Mouse (Mus musculus): Measurements from ENCODE around the gene Dll4. TPM values are rescaled to one million over a fixed set of nuclear protein-coding genes. Genes with fewer than 3 reads are reported as not detected.
A peak's percentile ranks its signal among the peaks of the same experiment; 100 is the strongest.

Dll4 gene
- polyA plus RNA-seq, 1 experiment from 2014 or later, result 22.7 TPM

GRCm38 (mm10) chr2:119350555-119351486 is 25.2 kb downstream of the Dll4 start, which contains the start of gene Chac1:
Gene Chac1 (plus strand): TSS chr2:119351229.
- Histone ChIP-seq H3K27ac (ENCODE audit: low read length) (no peak within 1 kb of the TSS), H3K36me3 (ENCODE audit: insufficient read depth, low read length) (no peaks in the 10 kb centered on the region), H3K9me3 (ENCODE audit: low read length) (no peaks in the 10 kb centered on the region), H3K4me3 (ENCODE audit: low read depth, low read length) (peak within 1 kb of the TSS; percentile 43), H3K4me2 (replicated peaks; ENCODE audit: low read depth, low read length) (peak within 1 kb of the TSS; percentile 75), H3K27me3 (replicated peaks; ENCODE audit: insufficient read depth, low read length) (no peaks in the 10 kb centered on the region), H3K4me1 (ENCODE audit: insufficient read depth, low read depth, low read length) (no peaks in the 10 kb centered on the region), H3K9ac (replicated peaks; ENCODE audit: low read depth) (peak within 1 kb of the TSS; percentile 29; the same call in 1 of the 2 replicates)
- ATAC-seq (peak; percentile 96), DNase-seq (ENCODE audit: low spot score) (peak; percentile 90)
- WGBS, result 6% methylated on average over 51 of the region's 58 CpGs
- TF ChIP-seq EP300 (IDR thresholded peaks at IDR 0.05), result no peak
- no peak for TF ChIP-seq CTCF (IDR thresholded peaks at IDR 0.05)

DNA sequence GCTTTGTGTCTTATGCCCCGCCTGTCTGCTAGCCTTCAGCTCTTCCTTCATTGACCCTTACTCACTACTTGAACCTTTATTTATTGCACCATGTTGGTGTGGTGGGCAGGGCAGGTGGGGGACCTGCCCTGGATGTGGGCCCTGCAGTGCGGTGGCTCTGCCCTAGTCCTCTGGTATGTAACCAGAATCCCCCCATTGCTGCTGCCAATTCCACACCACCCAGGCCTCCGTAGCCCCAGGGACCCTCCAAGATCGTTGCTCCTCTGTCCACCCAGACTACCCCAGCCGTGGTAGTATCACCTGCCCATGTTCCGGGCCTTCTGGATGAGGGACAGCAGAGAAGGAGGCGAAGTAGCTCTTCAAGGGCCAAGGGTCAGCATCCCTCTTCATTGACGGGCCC is 28.1 kb downstream of the Dll4 start:
- no peak for TF ChIP-seq CTCF (IDR thresholded peaks at IDR 0.05)
- no peak for TF ChIP-seq EP300 (IDR thresholded peaks at IDR 0.05)
- DNase-seq (ENCODE audit: low spot score), result no peak
- Histone ChIP-seq H3K9me3 (ENCODE audit: low read length) (no peaks in the 10 kb centered on the region), H3K9ac (replicated peaks; ENCODE audit: low read depth) (no peak overlapping the region), H3K36me3 (ENCODE audit: insufficient read depth, low read length) (no peaks in the 10 kb centered on the region), H3K4me3 (ENCODE audit: low read depth, low read length) (no peak overlapping the region), H3K4me2 (replicated peaks; ENCODE audit: low read depth, low read length) (no peak overlapping the region), H3K27me3 (replicated peaks; ENCODE audit: insufficient read depth, low read length) (no peaks in the 10 kb centered on the region), H3K4me1 (ENCODE audit: insufficient read depth, low read depth, low read length) (no peaks in the 10 kb centered on the region), H3K27ac (ENCODE audit: low read length) (no peak overlapping the region)
- 82% methylated on average over 8 of the region's 8 CpGs for WGBS
- ATAC-seq, result no peak

GRCm38 (mm10) chr2:119355089-119355488 is 29.5 kb downstream of the Dll4 start:
- Histone ChIP-seq H3K4me1 (ENCODE audit: insufficient read depth, low read depth, low read length) (no peaks in the 10 kb centered on the region), H3K9me3 (ENCODE audit: low read length) (no peaks in the 10 kb centered on the region), H3K27ac (ENCODE audit: low read length) (no peak overlapping the region), H3K27me3 (replicated peaks; ENCODE audit: insufficient read depth, low read length) (no peaks in the 10 kb centered on the region), H3K36me3 (ENCODE audit: insufficient read depth, low read length) (no peaks in the 10 kb centered on the region), H3K4me2 (replicated peaks; ENCODE audit: low read depth, low read length) (no peak overlapping the region), H3K4me3 (ENCODE audit: low read depth, low read length) (no peak overlapping the region), H3K9ac (replicated peaks; ENCODE audit: low read depth) (no peak overlapping the region)
- TF ChIP-seq EP300 (IDR thresholded peaks at IDR 0.05) (no peak), CTCF (IDR thresholded peaks at IDR 0.05) (no peak)
- no peak for DNase-seq (ENCODE audit: low spot score)
- ATAC-seq, result no peak
- WGBS, result 80% methylated on average over 3 of the region's 3 CpGs

- Histone ChIP-seq H3K4me1 (ENCODE audit: insufficient read depth, low read depth, low read length) (no peaks in the 10 kb centered on the region), H3K36me3 (ENCODE audit: insufficient read depth, low read length) (no peaks in the 10 kb centered on the region), H3K9me3 (ENCODE audit: low read length) (no peaks in the 10 kb centered on the region), H3K9ac (replicated peaks; ENCODE audit: low read depth) (no peak overlapping the region), H3K4me3 (ENCODE audit: low read depth, low read length) (no peak overlapping the region), H3K4me2 (replicated peaks; ENCODE audit: low read depth, low read length) (no peak overlapping the region), H3K27ac (ENCODE audit: low read length) (no peak overlapping the region), H3K27me3 (replicated peaks; ENCODE audit: insufficient read depth, low read length) (no peaks in the 10 kb centered on the region)
- WGBS, result 37% methylated on average over 7 of the region's 7 CpGs
- DNase-seq (ENCODE audit: low spot score), result no peak
- TF ChIP-seq EP300 (IDR thresholded peaks at IDR 0.05) (no peak), CTCF (IDR thresholded peaks at IDR 0.05) (no peak)
- no peak for ATAC-seq
Observed at GRCm38 (mm10) chr2:119355651-119356050, 30.1 kb downstream of the Dll4 start.

- no peak for TF ChIP-seq CTCF (IDR thresholded peaks at IDR 0.05)
- DNase-seq (ENCODE audit: low spot score) (no peak), ATAC-seq (no peak)
- Histone ChIP-seq H3K27ac (ENCODE audit: low read length) (no peak overlapping the region), H3K9me3 (ENCODE audit: low read length) (no peaks in the 10 kb centered on the region), H3K27me3 (replicated peaks; ENCODE audit: insufficient read depth, low read length) (no peaks in the 10 kb centered on the region), H3K4me2 (replicated peaks; ENCODE audit: low read depth, low read length) (no peak overlapping the region), H3K36me3 (ENCODE audit: insufficient read depth, low read length) (no peaks in the 10 kb centered on the region), H3K4me1 (ENCODE audit: insufficient read depth, low read depth, low read length) (no peaks in the 10 kb centered on the region), H3K4me3 (ENCODE audit: low read depth, low read length) (no peak overlapping the region), H3K9ac (replicated peaks; ENCODE audit: low read depth) (no peak overlapping the region)
Observed at GRCm38 (mm10) chr2:119356310-119356709, 30.7 kb downstream of the Dll4 start.

DNA sequence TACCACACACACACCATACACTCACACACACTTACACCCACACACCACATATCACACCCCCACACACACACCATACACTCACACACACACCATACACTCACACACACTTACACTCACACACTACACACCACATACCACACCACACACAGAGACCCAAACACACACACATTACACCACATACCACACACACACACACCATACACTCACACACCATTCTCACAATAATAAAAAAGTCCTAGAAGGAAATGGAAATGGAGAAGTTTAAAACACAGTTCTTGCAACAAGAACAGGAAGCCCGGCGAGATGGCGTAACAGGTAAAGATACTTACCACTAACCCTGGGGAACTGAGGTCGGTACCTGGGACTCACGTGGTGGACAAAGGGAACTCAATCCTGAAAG is 31.2 kb downstream of the Dll4 start:
- H3K9ac ChIP-seq (replicated peaks; ENCODE audit: low read depth), result no peak overlapping the region
- no peak for DNase-seq (ENCODE audit: low spot score)
- TF ChIP-seq CTCF (IDR thresholded peaks at IDR 0.05) (no peak), EP300 (IDR thresholded peaks at IDR 0.05) (no peak)
- H3K9me3 ChIP-seq (ENCODE audit: low read length), result no peaks in the 10 kb centered on the region
- no peaks in the 10 kb centered on the region for H3K4me1 ChIP-seq (ENCODE audit: insufficient read depth, low read depth, low read length)
- H3K27me3 ChIP-seq (replicated peaks; ENCODE audit: insufficient read depth, low read length), result no peaks in the 10 kb centered on the region
- ATAC-seq, result no peak; the same call in 1 of the 2 replicates
- H3K4me3 ChIP-seq (ENCODE audit: low read depth, low read length), result no peak overlapping the region
- no peak overlapping the region for H3K27ac ChIP-seq (ENCODE audit: low read length)
- no peak overlapping the region for H3K4me2 ChIP-seq (replicated peaks; ENCODE audit: low read depth, low read length)
- 79% methylated on average over 5 of the region's 5 CpGs for WGBS
- no peaks in the 10 kb centered on the region for H3K36me3 ChIP-seq (ENCODE audit: insufficient read depth, low read length)

Measured in lung, postnatal 0 days (tissue).